Mouse (Mus musculus): ENCODE data around the gene Stmnd1. TPM values are rescaled to one million over a fixed set of nuclear protein-coding genes. Genes with fewer than 3 reads are reported as not detected.
"Not testable (repeated sequence)": the region's sequence is repeated elsewhere in the genome, so short reads cannot be mapped to it uniquely, and the experiment has no call there.

The Stmnd1 gene
- total RNA-seq (2021), result under 1 TPM; 0.32 to 0.62 TPM
- long read RNA-seq, experiment 1, result 0 reads
- long read RNA-seq, experiment 2, result 0 reads

DNA sequence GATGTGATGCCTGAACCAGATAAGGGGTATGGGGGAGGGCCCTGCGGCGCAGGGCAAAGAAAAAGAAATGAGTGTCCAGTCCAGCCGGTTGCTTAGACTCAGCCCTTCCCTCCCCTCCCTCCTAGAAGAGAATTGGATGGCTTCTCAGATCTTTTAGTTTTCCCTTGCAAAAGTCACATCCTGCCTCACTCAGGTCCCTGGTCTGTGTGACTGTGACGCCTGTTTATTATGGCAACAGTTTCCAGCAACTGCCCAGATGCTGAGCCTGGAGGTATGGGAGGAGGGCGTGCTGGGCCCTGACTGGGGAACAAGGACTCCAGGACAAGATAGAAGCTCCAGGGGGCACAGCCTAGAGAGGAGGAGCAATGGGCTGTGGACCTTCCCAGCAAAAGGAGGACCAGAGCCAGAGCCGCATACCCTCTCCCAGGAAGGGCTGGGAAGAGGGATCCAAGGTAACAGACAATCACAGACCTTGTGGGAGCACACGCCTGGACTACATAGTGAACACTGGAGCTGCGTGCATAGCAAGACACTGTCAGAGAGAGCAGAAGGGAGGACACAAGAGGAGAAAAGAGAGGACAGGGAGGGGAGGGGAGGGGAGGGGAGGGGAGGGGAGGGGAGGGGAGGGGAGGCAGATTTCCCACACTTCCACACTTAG, at the start of gene Stmnd1:
TSS of gene Stmnd1 (plus strand) at position 269 of the 658 bp plus-strand sequence.
- peak; percentile 33 to 37 for DNase-seq

GRCm38 (mm10) chr13:46226956-46227355, 46.6 kb upstream of the Stmnd1 start:
- peak; percentile 73 to 79 for DNase-seq

- DNase-seq, result no peak
Observed at GRCm38 (mm10) chr13:46227486-46227885, 46.0 kb upstream of the Stmnd1 start.

GRCm38 (mm10) chr13:46228750-46229149, 44.8 kb upstream of the Stmnd1 start:
- DNase-seq, result not testable (repeated sequence)

- peak; percentile 60 to 71 for DNase-seq
Observed at GRCm38 (mm10) chr13:46231514-46232085, 41.9 kb upstream of the Stmnd1 start.

DNA sequence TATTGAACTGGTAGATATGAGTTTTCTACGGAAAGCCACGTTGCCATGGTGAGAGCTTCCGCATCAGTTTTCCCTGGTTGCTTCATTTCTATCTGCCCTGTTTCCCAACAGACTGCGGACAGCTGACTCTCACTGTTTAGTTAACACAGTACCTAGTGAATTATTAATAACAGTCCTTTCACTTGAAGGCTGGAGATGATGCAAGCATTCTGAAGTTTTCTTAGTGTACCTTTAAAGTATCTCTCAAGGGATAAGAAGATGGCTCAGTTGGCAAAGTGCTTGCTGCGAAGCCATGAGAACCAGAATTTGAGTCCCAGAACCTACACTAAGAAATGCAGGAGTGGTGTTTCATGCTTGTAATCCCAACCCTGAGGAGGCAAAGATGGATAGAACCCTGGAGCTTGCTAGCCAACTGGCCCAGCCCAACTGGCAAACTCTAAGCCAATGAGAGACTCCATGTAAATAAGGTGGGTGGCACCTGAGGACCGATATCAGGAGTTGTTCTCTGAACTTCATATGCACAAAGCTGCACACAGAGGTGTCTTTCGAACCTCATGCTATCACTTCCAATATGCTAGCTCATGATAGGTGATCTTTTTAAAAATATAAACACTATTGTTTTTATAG, 35.7 kb upstream of the Stmnd1 start:
- DNase-seq, result no peak

DNA sequence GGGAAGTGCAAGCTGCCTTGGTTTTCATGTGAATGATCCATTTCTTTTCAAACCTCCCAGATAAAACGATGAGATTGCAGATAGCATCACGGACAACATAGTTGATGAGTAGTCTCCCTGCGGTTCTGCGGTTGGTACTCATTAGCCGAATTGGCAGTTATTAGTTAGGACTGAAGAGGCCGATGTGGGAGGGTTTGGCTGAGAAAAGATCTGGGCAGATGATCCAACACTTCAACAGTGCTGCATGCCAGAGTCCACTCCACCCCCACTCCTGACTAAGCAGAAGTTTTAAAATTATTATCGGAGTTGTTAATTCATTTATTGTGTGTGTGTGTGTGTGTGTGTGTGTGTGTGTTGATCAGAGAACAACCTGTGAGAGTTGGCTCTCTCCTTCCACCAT, 34.7 kb upstream of the Stmnd1 start:
- peak in 1 of 2 experiments; percentile 31 for DNase-seq

DNA sequence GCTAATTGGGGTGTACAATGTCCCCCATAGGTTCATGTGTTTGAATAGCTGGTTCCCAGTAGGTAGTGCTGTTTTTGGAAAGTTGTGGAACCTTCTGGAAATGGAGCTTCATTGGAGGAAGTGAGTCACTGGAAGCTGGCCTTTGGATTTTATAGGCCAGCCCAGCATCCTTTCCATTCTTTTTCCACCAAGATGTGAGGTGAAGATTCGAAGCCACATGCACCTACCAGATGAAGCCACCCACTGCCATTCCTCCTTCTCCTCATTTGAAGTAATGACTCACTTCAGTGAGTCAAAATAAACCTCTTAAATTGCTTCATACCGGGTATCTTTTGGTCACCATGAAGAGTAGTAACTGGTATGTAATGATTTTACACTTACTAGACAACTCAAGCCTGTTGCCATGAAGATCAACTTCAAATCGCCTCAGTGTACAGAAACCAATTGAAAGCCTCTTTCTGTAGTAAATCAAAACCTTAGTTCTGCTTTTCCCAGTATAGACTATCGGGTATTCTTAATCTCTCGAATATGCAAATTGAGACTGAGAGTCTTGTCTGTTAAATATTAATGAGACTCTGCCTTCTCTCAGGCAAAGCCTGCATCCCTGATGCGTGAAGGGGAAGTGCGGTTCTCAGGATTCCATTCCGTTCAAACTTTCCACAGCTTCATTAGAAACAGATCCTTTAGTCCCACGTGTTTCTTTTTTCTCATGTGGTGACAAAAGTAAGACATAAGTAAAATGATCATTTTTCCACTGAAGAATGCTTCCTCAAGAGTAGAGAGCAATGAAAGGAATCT, 31.9 kb upstream of the Stmnd1 start:
- no peak for DNase-seq

DNA sequence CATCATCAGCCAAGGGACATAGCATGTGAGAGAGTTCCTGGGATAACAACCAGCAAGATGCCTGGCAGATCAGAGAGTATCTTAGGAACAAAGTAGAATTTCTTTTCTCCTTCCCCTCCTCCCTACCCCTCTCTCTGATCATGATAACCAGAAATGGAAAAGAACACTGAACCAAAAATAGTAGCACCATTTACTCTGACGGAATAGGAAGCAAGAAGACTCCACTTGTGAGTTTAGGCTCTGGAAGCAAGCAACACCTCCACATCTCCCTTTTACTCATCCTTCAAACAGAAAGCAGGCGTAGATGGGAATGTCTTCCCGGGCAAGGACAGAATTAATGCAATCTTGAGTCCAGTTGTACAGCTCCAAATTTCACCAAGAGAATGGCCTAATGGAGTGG, 19.8 kb upstream of the Stmnd1 start:
- DNase-seq, result no peak

GRCm38 (mm10) chr13:46254171-46254570, 19.4 kb upstream of the Stmnd1 start:
- no peak for DNase-seq

- DNase-seq, result no peak
Observed at GRCm38 (mm10) chr13:46255616-46256015, 17.9 kb upstream of the Stmnd1 start.

DNA sequence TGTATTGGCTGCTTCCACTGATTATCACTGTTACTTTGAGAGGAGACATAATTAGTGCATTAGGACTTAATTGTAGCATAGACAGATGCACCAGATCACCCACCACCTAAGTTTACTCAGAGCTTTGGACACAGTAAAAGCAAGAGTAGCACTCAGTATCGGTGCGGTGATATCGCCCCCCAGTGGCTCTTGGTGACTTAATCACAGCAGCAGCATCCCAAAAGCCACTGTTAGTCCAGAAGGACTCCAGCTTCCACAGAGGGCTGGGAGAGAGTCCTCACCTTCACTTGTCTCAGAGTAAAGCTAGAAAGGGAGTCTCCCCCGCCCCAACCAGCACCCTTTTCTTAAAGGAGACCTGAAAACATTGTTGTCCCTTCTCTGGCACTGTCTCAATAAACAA, 15.7 kb upstream of the Stmnd1 start:
- peak; percentile 47 to 81 for DNase-seq

DNA sequence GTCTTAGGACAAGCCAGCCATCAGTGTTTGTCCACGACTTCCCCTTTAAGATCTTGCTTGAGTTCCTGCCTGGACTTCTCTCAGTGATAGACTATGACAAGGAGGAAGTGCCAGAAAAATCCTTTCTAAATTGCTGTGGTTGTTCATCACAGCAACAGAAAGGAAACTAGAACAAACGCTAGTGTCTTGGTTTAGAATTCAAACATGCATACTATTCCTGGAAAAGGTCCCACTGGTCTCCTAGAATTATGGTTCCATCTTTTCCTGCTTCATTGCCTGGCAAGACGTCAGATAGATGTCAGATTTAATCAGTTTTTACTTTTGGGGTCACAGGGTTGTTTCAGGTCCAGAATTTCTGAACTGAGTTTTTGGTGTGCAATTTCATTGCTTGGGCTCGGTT, 14.0 kb upstream of the Stmnd1 start:
- DNase-seq, result no peak

DNA sequence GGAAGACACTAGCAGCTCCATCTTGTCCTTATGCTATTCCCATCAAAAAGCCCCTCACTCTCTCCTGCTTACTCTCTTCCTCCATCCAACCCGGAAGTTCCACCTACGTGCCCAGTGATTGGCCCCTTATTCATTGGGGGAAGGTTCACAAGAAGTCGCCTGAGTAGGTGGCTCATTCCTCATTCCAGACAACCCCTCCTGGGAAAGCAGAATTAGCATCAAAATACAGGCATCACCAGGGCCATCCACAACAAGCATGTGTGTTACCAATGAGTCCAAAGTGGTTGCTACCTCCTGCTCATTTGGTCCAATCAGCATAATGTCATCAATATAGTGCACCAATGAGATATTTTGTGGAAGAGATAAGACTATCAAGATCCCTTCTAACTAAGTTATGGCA, 12.3 kb upstream of the Stmnd1 start:
- DNase-seq, result no peak

GRCm38 (mm10) chr13:46267783-46268182, 5.7 kb upstream of the Stmnd1 start:
- no peak for DNase-seq

GRCm38 (mm10) chr13:46268341-46268740, 5.2 kb upstream of the Stmnd1 start:
- peak; percentile 30 to 57 for DNase-seq

GRCm38 (mm10) chr13:46268815-46269445, 4.6 kb upstream of the Stmnd1 start:
- peak in 1 of 2 experiments; percentile 29 for DNase-seq

- DNase-seq, result peak in 1 of 2 experiments; percentile 17
Observed at GRCm38 (mm10) chr13:46272811-46273452, 589 bp upstream of the Stmnd1 start.

- no peak for DNase-seq
Observed at GRCm38 (mm10) chr13:46275701-46276100, 2.2 kb downstream of the Stmnd1 start.

DNA sequence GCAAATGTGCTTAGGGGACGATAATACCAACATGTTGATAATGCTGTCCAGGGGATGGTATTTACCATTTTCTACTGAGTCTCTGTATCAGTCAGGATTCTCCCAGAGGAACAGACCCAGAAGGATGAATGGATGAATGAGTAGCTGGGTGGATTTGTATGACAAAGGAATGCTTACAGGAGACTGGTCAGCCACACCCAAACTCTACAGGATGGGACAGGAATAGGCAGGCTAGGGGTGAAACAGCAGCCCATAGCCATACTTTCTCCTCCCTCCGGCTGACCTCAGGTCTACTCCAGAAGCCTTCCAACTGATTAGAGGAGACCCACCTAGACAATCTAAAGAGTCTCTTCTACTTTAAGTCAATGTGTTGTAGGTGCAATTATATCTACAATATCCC, 9.0 kb downstream of the Stmnd1 start:
- DNase-seq, result no peak

- DNase-seq, result no peak
Observed at GRCm38 (mm10) chr13:46287801-46288200, 14.3 kb downstream of the Stmnd1 start.

- DNase-seq, result no peak
Observed at GRCm38 (mm10) chr13:46288372-46288771, 14.9 kb downstream of the Stmnd1 start.

Measured in heart, adult 18-20 months (tissue).